Mouse (Mus musculus) left cerebral cortex, adult 18-20 months (tissue): Measurements from ENCODE around the gene Secisbp2. TPM values are rescaled to one million over a fixed set of nuclear protein-coding genes. Genes with fewer than 3 reads are reported as not detected.
"Not testable (repeated sequence)": the region's sequence is repeated elsewhere in the genome, so short reads cannot be mapped to it uniquely, and the experiment has no call there.

Experiments
- DNase-seq, 2 experiments: peaks; one replicate each; pipeline ENCODE4 v3.0.0; 2021 to 2022; ENCODE audit warnings: low spot score in 2 of 2, mixed read lengths in 1 of 2
- long read RNA-seq, 2 experiments: library from polyadenylated mRNA; stranded (forward); transcript quantifications; one replicate each; pipeline ENCODE4 v2.0.0; 2021
- total RNA-seq, 2 experiments: library from RNA; stranded (reverse); gene quantifications; 2 replicates each; pipeline ENCODE4 v1.2.3; 2021

Secisbp2 gene
- total RNA-seq, result 10 to 100 TPM; 19.0 to 19.4 TPM
- long read RNA-seq, experiment 1, transcript Secisbp2-201 (17 exons, 3,328 nt), result major isoform, 11 of 18 reads
- long read RNA-seq, experiment 1, partial matches to known transcripts, result 0 of 18 reads
- long read RNA-seq, experiment 1, other reads (novel, unspliced or antisense), result 6 of 18 reads
- long read RNA-seq, experiment 2, transcript Secisbp2-201 (17 exons, 3,328 nt), result major isoform, 8 of 14 reads
- long read RNA-seq, experiment 2, partial matches to known transcripts, result 1 of 14 reads
- long read RNA-seq, experiment 2, other reads (novel, unspliced or antisense), result 5 of 14 reads

- DNase-seq, result peak; percentile 96
Measured at GRCm38 (mm10) chr13:51651408-51652064, at the start of gene Secisbp2. TSS of gene Secisbp2 (plus strand) at chr13:51651697.

- DNase-seq, result no peak
Measured at GRCm38 (mm10) chr13:51602764-51603163, 48.7 kb upstream of the Secisbp2 start.

- DNase-seq, result peak; percentile 44 to 52
Measured at GRCm38 (mm10) chr13:51603221-51603893, 48.1 kb upstream of the Secisbp2 start.

- peak; percentile 49 to 68 for DNase-seq
Measured at GRCm38 (mm10) chr13:51603894-51604244, 47.6 kb upstream of the Secisbp2 start.

GRCm38 (mm10) chr13:51609231-51609630, 42.3 kb upstream of the Secisbp2 start:
- no peak for DNase-seq

GRCm38 (mm10) chr13:51611060-51611459, 40.4 kb upstream of the Secisbp2 start:
- no peak for DNase-seq

- DNase-seq, result no peak
Measured at GRCm38 (mm10) chr13:51611500-51611899, 40.0 kb upstream of the Secisbp2 start.

- DNase-seq, result no peak
Measured at GRCm38 (mm10) chr13:51615815-51616214, 35.7 kb upstream of the Secisbp2 start.

- peak; percentile 79 to 89 for DNase-seq
Measured at GRCm38 (mm10) chr13:51616417-51617044, 35.0 kb upstream of the Secisbp2 start.

GRCm38 (mm10) chr13:51617306-51617705, 34.2 kb upstream of the Secisbp2 start:
- DNase-seq, result no peak

GRCm38 (mm10) chr13:51617861-51618260, 33.6 kb upstream of the Secisbp2 start:
- peak; percentile 70 to 79 for DNase-seq

- no peak for DNase-seq
Measured at GRCm38 (mm10) chr13:51618602-51619001, 32.9 kb upstream of the Secisbp2 start.

GRCm38 (mm10) chr13:51622626-51623025, 28.9 kb upstream of the Secisbp2 start:
- DNase-seq, result no peak

GRCm38 (mm10) chr13:51623678-51624077, 27.8 kb upstream of the Secisbp2 start:
- no peak for DNase-seq

- no peak for DNase-seq
Measured at GRCm38 (mm10) chr13:51628273-51628848, 23.1 kb upstream of the Secisbp2 start.

GRCm38 (mm10) chr13:51631354-51631992, 20.0 kb upstream of the Secisbp2 start:
- no peak for DNase-seq

GRCm38 (mm10) chr13:51632560-51633218, 18.8 kb upstream of the Secisbp2 start:
- no peak for DNase-seq

GRCm38 (mm10) chr13:51635384-51635783, 16.1 kb upstream of the Secisbp2 start:
- DNase-seq, result not testable (repeated sequence)

GRCm38 (mm10) chr13:51638958-51639357, 12.5 kb upstream of the Secisbp2 start:
- no peak for DNase-seq

- DNase-seq, result no peak
Measured at GRCm38 (mm10) chr13:51641424-51641823, 10.1 kb upstream of the Secisbp2 start.
